Mouse (Mus musculus) heart, embryonic 14.5 days (tissue): Measurements from ENCODE around the gene Kcng1. TPM values are rescaled to one million over a fixed set of nuclear protein-coding genes. Genes with fewer than 3 reads are reported as not detected.
A peak's percentile ranks its signal among the peaks of the same experiment; 100 is the strongest.

Experiments used
- ATAC-seq: fragments of 200-750 bp; cut with Nextera tagmentation; 2 replicates; pipeline ENCODE4 v1.8.0; 2017; ENCODE audit warnings: low read depth, moderate TSS enrichment; ENCODE audit not compliant: insufficient number of reproducible peaks, insufficient read depth, low FRiP score
- H3K27ac ChIP-seq, 2 experiments: fragments of 200-500 bp in 1 of 2; fragments of 300-500 bp in 1 of 2; sonication (generic) in 1 of 2; replicated peaks in 1 of 2; 2 replicates each; pipeline ENCODE4 v1.5.1; 2012 to 2014; ENCODE audit warnings: low read depth in 2 of 2, low read length in 2 of 2, control low read depth in 1 of 2, mild to moderate bottlenecking in 1 of 2, mixed read lengths in 1 of 2; ENCODE audit not compliant: control insufficient read depth in 1 of 2, insufficient read depth in 1 of 2
- H3K27me3 ChIP-seq: fragments of 300-500 bp; sonication (generic); 2 replicates; pipeline ENCODE4 v1.6.1; 2014; ENCODE audit warnings: mild to moderate bottlenecking, low read length, control low read depth; ENCODE audit not compliant: control insufficient read depth, insufficient read depth
- H3K36me3 ChIP-seq: fragments of 300-500 bp; sonication (generic); 2 replicates; pipeline ENCODE4 v1.6.1; 2014; ENCODE audit warnings: mild to moderate bottlenecking, control low read depth, low read length, mixed read lengths; ENCODE audit not compliant: control insufficient read depth, insufficient read depth
- H3K4me1 ChIP-seq, 2 experiments: fragments of 200-500 bp in 1 of 2; fragments of 300-500 bp in 1 of 2; sonication (generic) in 1 of 2; 2 replicates each; pipeline ENCODE4 v1.6.1; 2012 to 2014; ENCODE audit warnings: low read length in 2 of 2, control low read depth in 1 of 2, mixed read lengths in 1 of 2; ENCODE audit not compliant: control insufficient read depth in 2 of 2, insufficient read depth in 2 of 2
- H3K4me2 ChIP-seq: fragments of 300-500 bp; sonication (generic); 2 replicates; pipeline ENCODE4 v1.6.1; 2014; ENCODE audit warnings: mild to moderate bottlenecking, low read length
- H3K4me3 ChIP-seq, 2 experiments: fragments of 200-500 bp in 1 of 2; fragments of 300-500 bp in 1 of 2; sonication (generic) in 1 of 2; 2 replicates each; pipeline ENCODE4 v1.5.1; 2012 to 2014; ENCODE audit warnings: low read length in 2 of 2, mild to moderate bottlenecking in 2 of 2, control low read depth in 1 of 2, low read depth in 1 of 2, moderate library complexity in 1 of 2; ENCODE audit not compliant: control insufficient read depth in 1 of 2, insufficient read depth in 1 of 2
- H3K9ac ChIP-seq: fragments of 300-500 bp; sonication (generic); 2 replicates; pipeline ENCODE4 v1.6.1; 2014; ENCODE audit warnings: mild to moderate bottlenecking, low read length
- H3K9me3 ChIP-seq: fragments of 300-500 bp; sonication (generic); 2 replicates; pipeline ENCODE4 v1.6.1; 2016; ENCODE audit warnings: low read length, control low read depth; ENCODE audit not compliant: control insufficient read depth
- WGBS: fragments of 180-500 bp; shearing (Covaris S2); extraction: QIAGEN DNeasy Blood & Tissue Kit; methylation state at CpG from one replicate; pipeline ENCODE4 v1.1.7; 2014; 5-methylcytosine and 5-hydroxymethylcytosine counted together
- polyA plus RNA-seq: library from polyadenylated mRNA; unstranded; fragments of >200 nt; fragmentation: Nextera tagmentation; extraction: Ambion mirVana; gene quantifications from 2 replicates; pipeline ENCODE4 v1.2.1, GENCODE M21; 2014

Kcng1 gene
- polyA plus RNA-seq, result 0.36 TPM in 2 replicates

DNA sequence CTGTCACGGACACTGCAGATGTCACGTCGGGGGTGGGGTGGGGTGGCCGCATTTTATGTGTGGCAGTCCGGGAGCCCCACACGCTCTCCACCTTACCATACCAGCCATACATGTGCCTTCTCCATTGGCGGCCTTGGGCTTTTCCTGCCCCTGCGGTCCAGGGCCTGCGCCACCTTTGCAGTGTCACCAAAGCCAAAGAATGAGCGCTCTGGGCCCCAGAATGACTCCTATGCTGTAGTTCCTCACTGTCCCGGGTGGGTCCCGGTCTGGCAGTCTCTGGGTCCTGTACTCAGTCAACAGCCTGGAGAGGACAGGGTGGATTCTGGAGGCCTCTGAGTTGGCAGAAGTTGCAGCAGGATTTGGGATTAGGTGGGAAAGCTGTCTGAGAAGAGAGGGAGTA, at the start of gene Kcng1:
Gene Kcng1, minus strand, starts transcription at position 155 of the 400 bp plus-strand sequence.
- H3K4me1 ChIP-seq, result peaks cover 12 to 18% of the 10 kb centered on the region in 2 experiments; a peak in 3 of 4 replicates
- peaks cover 82% of the 10 kb centered on the region for H3K27me3 ChIP-seq
- peaks cover 7% of the 10 kb centered on the region for H3K9me3 ChIP-seq
- no peak for ATAC-seq
- H3K4me3 ChIP-seq, result peak within 1 kb of the TSS; percentile 41 to 47
- no peak within 1 kb of the TSS for H3K27ac ChIP-seq
- H3K4me2 ChIP-seq, result peak within 1 kb of the TSS; percentile 85
- H3K36me3 ChIP-seq, result no peaks in the 10 kb centered on the region
- WGBS, result 13% methylated on average over 12 of the region's 12 CpGs
- H3K9ac ChIP-seq, result peak within 1 kb of the TSS; percentile 36

GRCm38 (mm10) chr2:168330421-168331070, 49.0 kb upstream of the Kcng1 start:
- no peak overlapping the region for H3K9ac ChIP-seq
- no peak overlapping the region for H3K27ac ChIP-seq
- no peak overlapping the region for H3K4me2 ChIP-seq
- H3K4me3 ChIP-seq, result no peak overlapping the region
- H3K27me3 ChIP-seq, result no peaks in the 10 kb centered on the region
- 64% methylated on average over 11 of the region's 11 CpGs for WGBS
- peaks cover 10 to 16% of the 10 kb centered on the region in 2 experiments for H3K4me1 ChIP-seq
- H3K36me3 ChIP-seq, result no peaks in the 10 kb centered on the region
- no peaks in the 10 kb centered on the region for H3K9me3 ChIP-seq
- ATAC-seq, result no peak

- no peak overlapping the region for H3K27ac ChIP-seq
- no peak overlapping the region for H3K4me3 ChIP-seq
- no peak overlapping the region for H3K9ac ChIP-seq
- H3K4me1 ChIP-seq, result no peaks in the 10 kb centered on the region
- 66% methylated on average over 10 of the region's 10 CpGs for WGBS
- ATAC-seq, result no peak
- H3K27me3 ChIP-seq, result peaks cover 9% of the 10 kb centered on the region; the same call in 1 of the 2 replicates
- H3K36me3 ChIP-seq, result no peaks in the 10 kb centered on the region
- H3K9me3 ChIP-seq, result no peaks in the 10 kb centered on the region
- no peak overlapping the region for H3K4me2 ChIP-seq
These were observed 40.3 kb upstream of the Kcng1 start for GRCm38 (mm10) chr2:168321716-168322374.

DNA sequence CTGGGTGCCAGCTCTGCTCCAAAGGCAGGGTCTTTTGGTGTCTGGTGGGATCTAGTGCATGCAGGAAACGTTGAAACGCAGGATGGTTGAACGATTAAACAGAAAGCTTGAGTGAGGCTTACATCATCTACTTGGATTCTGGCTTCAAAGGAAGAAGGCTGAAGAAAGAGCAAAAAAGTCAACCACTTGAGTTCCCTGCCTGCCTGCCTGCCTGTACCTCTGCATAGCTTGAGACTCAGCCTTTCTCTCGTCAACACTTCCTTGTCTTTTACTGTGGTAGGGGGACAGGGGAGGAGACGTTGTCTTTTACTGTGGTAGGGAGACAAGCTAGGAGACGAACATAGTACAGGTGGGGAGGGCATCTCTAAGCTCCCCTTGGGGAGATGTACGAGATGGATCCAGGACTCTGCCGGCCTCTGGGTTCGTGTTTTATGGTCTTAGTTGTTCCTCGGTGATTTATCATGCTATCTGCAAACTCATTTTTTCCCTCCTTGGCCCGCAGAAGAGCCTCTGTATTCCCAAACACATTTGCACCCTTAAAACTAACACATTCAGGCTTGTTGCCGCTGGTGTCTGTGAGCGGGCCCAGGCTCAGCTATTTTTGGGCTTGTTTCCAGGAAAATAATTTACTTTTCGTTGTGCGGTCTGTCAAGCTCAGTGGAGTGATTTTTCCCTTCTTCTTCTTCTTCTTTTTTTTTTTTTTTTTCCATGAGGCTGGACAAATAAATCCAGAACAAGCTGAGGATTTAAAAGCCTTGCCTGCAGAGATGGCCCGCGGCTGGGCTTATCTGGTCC, 39.0 kb upstream of the Kcng1 start:
- peaks cover 14% of the 10 kb centered on the region for H3K27me3 ChIP-seq
- 66% methylated on average over 17 of the region's 17 CpGs for WGBS
- H3K9ac ChIP-seq, result no peak overlapping the region
- no peak for ATAC-seq
- no peak overlapping the region for H3K4me2 ChIP-seq
- no peak overlapping the region for H3K27ac ChIP-seq
- H3K36me3 ChIP-seq, result no peaks in the 10 kb centered on the region
- no peaks in the 10 kb centered on the region for H3K9me3 ChIP-seq
- H3K4me1 ChIP-seq, result no peaks in the 10 kb centered on the region
- H3K4me3 ChIP-seq, result no peak overlapping the region

DNA sequence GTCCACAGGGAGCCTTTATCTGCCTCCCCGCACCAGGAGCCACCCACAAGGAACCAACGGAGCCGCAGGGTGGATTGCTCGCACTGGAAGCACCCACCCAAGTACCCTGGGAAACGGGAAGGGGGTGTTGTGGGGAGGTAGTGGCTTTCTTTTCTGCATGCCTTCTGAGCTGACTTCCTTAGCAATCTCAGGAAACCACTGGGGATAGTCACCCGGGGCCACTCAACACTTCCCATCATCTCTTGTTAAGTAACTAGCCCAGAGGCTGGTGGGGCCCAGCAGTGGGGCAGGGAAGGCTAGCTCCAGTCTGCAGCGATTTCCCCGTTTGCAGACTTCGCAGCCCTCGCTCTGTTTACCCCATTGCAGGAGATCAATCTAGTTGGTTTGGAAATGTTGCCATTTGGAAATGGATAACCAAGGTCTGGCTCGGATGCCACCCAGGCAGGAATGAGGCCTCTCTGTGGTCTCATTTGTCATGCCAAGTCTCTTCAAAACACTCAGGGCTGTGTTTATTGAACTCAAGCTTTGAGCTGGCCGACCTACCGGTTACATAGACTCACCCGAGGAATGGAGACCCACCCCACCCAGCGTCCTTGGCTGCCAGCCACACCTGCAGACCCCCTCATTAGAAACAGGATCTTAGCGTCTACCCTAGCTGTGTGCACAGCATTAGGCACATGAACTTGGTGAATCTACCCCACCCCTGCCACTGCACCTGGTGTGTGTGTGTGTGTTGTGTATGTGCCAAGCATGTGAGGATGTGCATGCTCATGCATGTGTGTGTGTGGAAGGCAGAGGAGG, 33.3 kb upstream of the Kcng1 start:
- 49% methylated on average over 16 of the region's 16 CpGs for WGBS
- Histone ChIP-seq H3K27ac (no peak overlapping the region), H3K27me3 (peaks cover 25% of the 10 kb centered on the region), H3K9me3 (no peaks in the 10 kb centered on the region), H3K36me3 (no peaks in the 10 kb centered on the region), H3K4me1 (no peaks in the 10 kb centered on the region), H3K4me3 (no peak overlapping the region), H3K4me2 (no peak overlapping the region), H3K9ac (no peak overlapping the region)
- ATAC-seq, result no peak

- ATAC-seq, result no peak
- WGBS, result 42% methylated on average over 4 of the region's 4 CpGs
- Histone ChIP-seq H3K4me3 (no peak overlapping the region), H3K4me2 (no peak overlapping the region), H3K9ac (no peak overlapping the region), H3K4me1 (no peaks in the 10 kb centered on the region), H3K9me3 (no peaks in the 10 kb centered on the region), H3K36me3 (no peaks in the 10 kb centered on the region), H3K27me3 (peaks cover 21% of the 10 kb centered on the region), H3K27ac (no peak overlapping the region)
These were observed 31.0 kb upstream of the Kcng1 start for GRCm38 (mm10) chr2:168312504-168312903.

GRCm38 (mm10) chr2:168311006-168311405, 29.5 kb upstream of the Kcng1 start:
- no peak overlapping the region for H3K9ac ChIP-seq
- no peak overlapping the region for H3K27ac ChIP-seq
- no peak overlapping the region for H3K4me3 ChIP-seq
- no peak for ATAC-seq
- WGBS, result 86% methylated on average over 16 of the region's 16 CpGs
- peaks cover 14% of the 10 kb centered on the region; the same call in 1 of the 2 replicates for H3K27me3 ChIP-seq
- H3K4me2 ChIP-seq, result no peak overlapping the region
- H3K36me3 ChIP-seq, result no peaks in the 10 kb centered on the region
- H3K9me3 ChIP-seq, result no peaks in the 10 kb centered on the region
- H3K4me1 ChIP-seq, result no peaks in the 10 kb centered on the region
